ENCODE assay signal across 17 mouse cellular contexts in genomic region chr4:55033452-55033851, GRCm38 (mm10).
"Had no signal": no experiment of that assay in that cellular context is flagged by ENCODE, and none has a peak within 500 bp of the region (broad histone marks: within the 10 kb centered on the region; RNA-seq: fewer than 3 reads in every experiment).

No protein-coding gene starts in this region.

- H3K4me2 ChIP-seq: limb, embryonic 12.5 days; liver, embryonic 15.5 days; lung, embryonic 14.5 days; neural tube, embryonic 12.5 days had no signal

- H3K9me3 ChIP-seq: limb, embryonic 12.5 days; liver, embryonic 15.5 days; neural tube, embryonic 12.5 days had no signal

- H3K4me1 ChIP-seq: liver, embryonic 15.5 days; megakaryocyte, embryonic 14.5 days had no signal

- ATAC-seq: inflammation-experienced regulatory T-cells, adult 6 months; intestine, postnatal 0 days had no signal

- H3K27me3 ChIP-seq: limb, embryonic 12.5 days; liver, embryonic 15.5 days; megakaryocyte, embryonic 14.5 days; neural tube, embryonic 12.5 days had no signal

- H3K36me3 ChIP-seq: liver, embryonic 15.5 days had no signal

- DNase-seq: kidney, adult 8-10 months; kidney, postnatal 25 days; liver; lung, embryonic 14.5 days; retina, postnatal 1 day; right cerebral cortex, postnatal 4 days; spleen, adult 18-20 months; thymus, adult 18-20 months; thymus, postnatal 14 days had no signal

- H3K27ac ChIP-seq: limb, embryonic 12.5 days; liver, embryonic 15.5 days; macrophage; neural tube, embryonic 12.5 days had no signal

- H3K9ac ChIP-seq: limb, embryonic 12.5 days; liver, embryonic 15.5 days; lung, embryonic 14.5 days; neural tube, embryonic 12.5 days had no signal

- H3K4me3 ChIP-seq: limb, embryonic 12.5 days; liver, embryonic 15.5 days; megakaryocyte, embryonic 14.5 days; myocyte; neural tube, embryonic 12.5 days had no signal
